Mouse (Mus musculus) liver, adult 2 months (tissue): ENCODE measurements around the gene Frat2.

Source experiments
- CTCF ChIP-seq: fragments of 200-500 bp; IDR thresholded peaks from 2 replicates; pipeline ENCODE4 v1.5.1; 2011; ENCODE audit warnings: low read depth, low read length, control low read depth
- POLR2A ChIP-seq: fragments of 200-500 bp; IDR thresholded peaks from 2 replicates; pipeline ENCODE4 v1.6.1; 2011; ENCODE audit warnings: low read length, control low read depth; ENCODE audit not compliant: insufficient read depth; ENCODE audit errors: extremely low read depth

DNA sequence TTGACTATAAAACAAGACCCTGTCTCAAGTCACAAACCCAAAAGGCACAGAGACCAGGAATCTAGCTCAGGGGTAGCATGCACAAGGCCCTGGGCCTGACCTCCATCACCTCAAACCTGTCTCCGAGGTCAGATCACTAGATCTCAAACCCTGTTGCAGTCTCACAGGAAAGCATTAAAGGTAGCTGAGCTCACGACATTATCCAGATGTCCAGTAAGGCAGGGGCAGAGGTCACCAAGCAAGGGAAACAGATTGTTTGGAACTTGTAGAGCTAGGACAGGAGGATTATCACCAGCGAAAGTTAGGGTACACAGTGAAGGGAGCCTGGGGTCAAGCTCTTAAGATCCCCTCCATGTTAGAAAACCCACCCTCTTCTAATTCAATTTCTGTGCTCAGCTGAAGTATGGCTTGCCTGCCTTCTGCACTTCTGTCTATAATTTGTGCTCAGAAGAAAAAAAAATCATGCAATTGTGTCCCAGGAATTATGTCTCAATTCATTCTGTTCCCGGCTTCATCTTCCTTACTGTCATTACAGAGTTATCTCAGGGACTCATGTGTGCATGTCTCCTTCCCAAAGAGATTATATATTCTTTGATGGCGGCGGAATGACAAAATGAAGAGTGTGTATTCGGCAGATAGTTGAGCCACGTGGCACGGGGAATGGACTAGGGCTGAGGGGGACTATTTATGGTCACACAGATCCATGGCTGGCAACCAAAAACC is 10.6 kb downstream of the Frat2 start:
- TF ChIP-seq CTCF: no peak
- no peak for TF ChIP-seq POLR2A
